Mouse (Mus musculus) embryonic fibroblast, embryonic 13.5 days (primary cell): ENCODE data around the gene Dusp1.

Experiments used
- CTCF ChIP-seq: IDR thresholded peaks from 2 replicates; pipeline ENCODE4 v1.5.1; 2011; ENCODE audit warnings: mild to moderate bottlenecking, control low read depth, low read length, moderate library complexity, borderline replicate concordance; ENCODE audit not compliant: insufficient read depth
- POLR2A ChIP-seq: IDR thresholded peaks from 2 replicates; pipeline ENCODE4 v1.6.1; 2011; ENCODE audit warnings: low read depth, mild to moderate bottlenecking, control low read depth, low read length, moderate library complexity

DNA sequence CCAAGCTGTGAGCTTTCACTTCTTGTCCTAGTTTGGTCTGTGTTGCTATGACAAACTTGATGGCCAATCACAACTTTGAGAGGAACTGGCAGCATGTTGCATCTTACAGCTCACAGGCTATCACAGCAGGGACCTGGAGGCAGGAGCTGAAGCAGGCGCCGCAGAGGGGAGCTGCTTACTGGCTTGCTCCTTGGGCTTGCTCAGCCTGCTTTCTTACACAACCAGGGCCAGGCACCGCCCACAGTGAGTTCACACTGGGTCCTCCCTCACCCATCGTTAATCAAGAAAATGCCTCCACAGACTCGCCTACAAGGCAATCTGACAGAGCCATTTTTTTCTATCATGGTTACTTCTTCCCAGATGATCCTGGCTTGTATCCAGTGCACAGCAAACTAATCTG, 74.7 kb downstream of the Dusp1 start:
- TF ChIP-seq CTCF = no peak
- no peak for TF ChIP-seq POLR2A
